In genomic region chr11:69799394-69800137, GRCm38 (mm10) we compare ENCODE assay signal across 8 mouse cellular contexts. TPM values are rescaled to one million over a fixed set of nuclear protein-coding genes. Genes with fewer than 3 reads are reported as not detected.
DNase-seq lines count a peak whose midpoint lies in the region; ATAC-seq and TF ChIP-seq lines count a peak whose summit lies in the region.

No protein-coding gene starts in this region.

- peak overlapping the region; percentile 52; the same call in 1 of the 2 replicates for H3K4me3 ChIP-seq in lung, embryonic 14.5 days (ENCODE audit: low read depth, low read length)
- peak overlapping the region; percentile 41; the same call in 1 of the 2 replicates for H3K4me3 ChIP-seq in intestine, embryonic 14.5 days (ENCODE audit: low read depth, low read length)
- H3K4me3 ChIP-seq in neural tube, embryonic 15.5 days (replicated peaks): peak overlapping the region; percentile 63

- H3K4me1 ChIP-seq in lung, embryonic 14.5 days (ENCODE audit: insufficient read depth): peaks cover 39% of the 10 kb centered on the region
- H3K4me1 ChIP-seq in intestine, embryonic 14.5 days (replicated peaks; ENCODE audit: control insufficient read depth, insufficient read depth, low read length): peaks cover 40% of the 10 kb centered on the region
- peaks cover 68% of the 10 kb centered on the region for H3K4me1 ChIP-seq in neural tube, embryonic 15.5 days

- H3K27ac ChIP-seq in lung, embryonic 14.5 days (ENCODE audit: low read depth): no peak overlapping the region
- no peak overlapping the region for H3K27ac ChIP-seq in intestine, embryonic 14.5 days (ENCODE audit: low read depth)
- H3K27ac ChIP-seq in neural tube, embryonic 15.5 days (replicated peaks): peak overlapping the region; percentile 94

- peaks cover 32% of the 10 kb centered on the region for H3K27me3 ChIP-seq in lung, embryonic 14.5 days (ENCODE audit: insufficient read depth, low read length)
- H3K27me3 ChIP-seq in intestine, embryonic 14.5 days (replicated peaks; ENCODE audit: control insufficient read depth, insufficient read depth, low read length): peaks cover 22% of the 10 kb centered on the region; the same call in 1 of the 2 replicates
- H3K27me3 ChIP-seq in neural tube, embryonic 15.5 days (replicated peaks): peaks cover 22% of the 10 kb centered on the region

- peak overlapping the region; percentile 97 for H3K4me2 ChIP-seq in lung, embryonic 14.5 days
- peak overlapping the region; percentile 82 for H3K4me2 ChIP-seq in intestine, embryonic 14.5 days (ENCODE audit: low read length)
- peak overlapping the region; percentile 87 for H3K4me2 ChIP-seq in neural tube, embryonic 15.5 days

- DNase-seq in lung, embryonic 14.5 days: peak; percentile 32
- DNase-seq in lung, postnatal 4 days: no peak
- DNase-seq in embryo, embryonic 11 days: peak; percentile 61
- DNase-seq in intestine, embryonic 14.5 days (ENCODE audit: low spot score): no peak
- DNase-seq in gastrocnemius, postnatal 4 days (ENCODE audit: low spot score in 2 of 2): no peak
- no peak for DNase-seq in right cerebral cortex, postnatal 14 days
- DNase-seq in gastrocnemius, postnatal 10 days: no peak

- no peak for TF ChIP-seq CTCF in lung, embryonic 14.5 days (IDR thresholded peaks at IDR 0.05; ENCODE audit: low read depth)

- H3K9ac ChIP-seq in lung, embryonic 14.5 days: no peak overlapping the region
- H3K9ac ChIP-seq in intestine, embryonic 14.5 days (ENCODE audit: low read length): no peak overlapping the region
- H3K9ac ChIP-seq in neural tube, embryonic 15.5 days (replicated peaks): peak overlapping the region; percentile 57

- no peaks in the 10 kb centered on the region for H3K36me3 ChIP-seq in lung, embryonic 14.5 days (ENCODE audit: insufficient read depth)
- no peaks in the 10 kb centered on the region for H3K36me3 ChIP-seq in intestine, embryonic 14.5 days (ENCODE audit: control insufficient read depth, insufficient read depth, low read length)
- H3K36me3 ChIP-seq in neural tube, embryonic 15.5 days: no peaks in the 10 kb centered on the region

- WGBS in lung, embryonic 14.5 days: 15% methylated on average over 12 of the region's 12 CpGs
- 31% methylated on average over 12 of the region's 12 CpGs for WGBS in intestine, embryonic 14.5 days
- 13% methylated on average over 12 of the region's 12 CpGs for WGBS in neural tube, embryonic 15.5 days

- no peaks in the 10 kb centered on the region for H3K9me3 ChIP-seq in lung, embryonic 14.5 days (ENCODE audit: low read depth, low read length)
- H3K9me3 ChIP-seq in intestine, embryonic 14.5 days (ENCODE audit: control insufficient read depth, low read length): no peaks in the 10 kb centered on the region
- H3K9me3 ChIP-seq in neural tube, embryonic 15.5 days (replicated peaks): no peaks in the 10 kb centered on the region

- no peak for ATAC-seq in lung, embryonic 14.5 days (ENCODE audit: insufficient read depth)
- no peak for ATAC-seq in intestine, embryonic 14.5 days (replicated peaks; ENCODE audit: low FRiP score, low TSS enrichment, low read depth)
- no peak for ATAC-seq in neural tube, embryonic 15.5 days (ENCODE audit: low FRiP score)

RNA-seq across cellular contexts. Expression of gene Fgf11, which starts 2.1 kb away (rescaled TPM):
- polyA plus RNA-seq in lung, embryonic 14.5 days (2014; fragmentation: Nextera tagmentation; extraction: Ambion mirVana): 1.6 TPM in 2 replicates
- polyA plus RNA-seq in intestine, embryonic 14.5 days (2014; fragmentation: Nextera tagmentation; extraction: Ambion mirVana): 1.1 and 1.4 TPM in 2 replicates
- polyA plus RNA-seq in neural tube, embryonic 15.5 days (2015; fragmentation: Nextera tagmentation; extraction: Ambion mirVana): 8.5 and 8.7 TPM in 2 replicates
- total RNA-seq in gastrocnemius, postnatal 4 days (2021): 10 to 100 TPM; 10.1 to 13.8 TPM
- 10 to 100 TPM; 10.5 to 12.2 TPM for total RNA-seq in gastrocnemius, postnatal 10 days (2021)

RNA-seq across cellular contexts. Expression of gene Chrnb1, which starts 3.8 kb away (rescaled TPM):
- 12.1 and 14.6 TPM in 2 replicates for polyA plus RNA-seq in lung, embryonic 14.5 days (2014; fragmentation: Nextera tagmentation; extraction: Ambion mirVana)
- 3.5 and 4.4 TPM in 2 replicates for polyA plus RNA-seq in intestine, embryonic 14.5 days (2014; fragmentation: Nextera tagmentation; extraction: Ambion mirVana)
- 2.1 and 3.0 TPM in 2 replicates for polyA plus RNA-seq in neural tube, embryonic 15.5 days (2015; fragmentation: Nextera tagmentation; extraction: Ambion mirVana)
- 100 to 1,000 TPM in 1 of 2 experiments, 10 to 100 TPM in 1; 95.1 to 110 TPM for total RNA-seq in gastrocnemius, postnatal 4 days (2021)
- 100 to 1,000 TPM; 105 to 124 TPM for total RNA-seq in gastrocnemius, postnatal 10 days (2021)

RNA-seq across cellular contexts. Expression of gene Tmem102, which starts 5.9 kb away (rescaled TPM):
- polyA plus RNA-seq in lung, embryonic 14.5 days (2014; fragmentation: Nextera tagmentation; extraction: Ambion mirVana): 4.3 and 5.0 TPM in 2 replicates
- polyA plus RNA-seq in intestine, embryonic 14.5 days (2014; fragmentation: Nextera tagmentation; extraction: Ambion mirVana): 16.1 and 22.9 TPM in 2 replicates
- polyA plus RNA-seq in neural tube, embryonic 15.5 days (2015; fragmentation: Nextera tagmentation; extraction: Ambion mirVana): 1.1 and 4.2 TPM in 2 replicates
- total RNA-seq in gastrocnemius, postnatal 4 days (2021): not detected
- not detected for total RNA-seq in gastrocnemius, postnatal 10 days (2021)

RNA-seq across cellular contexts. Expression of gene Gm39566, which starts 15.5 kb away (rescaled TPM):
- not detected in 2 replicates for polyA plus RNA-seq in lung, embryonic 14.5 days (2014; fragmentation: Nextera tagmentation; extraction: Ambion mirVana)
- polyA plus RNA-seq in intestine, embryonic 14.5 days (2014; fragmentation: Nextera tagmentation; extraction: Ambion mirVana): not detected in 2 replicates
- polyA plus RNA-seq in neural tube, embryonic 15.5 days (2015; fragmentation: Nextera tagmentation; extraction: Ambion mirVana): not detected in 2 replicates
- not detected for total RNA-seq in gastrocnemius, postnatal 4 days (2021)
- not detected for total RNA-seq in gastrocnemius, postnatal 10 days (2021)

RNA-seq across cellular contexts. Expression of gene Spem2, which starts 18.7 kb away (rescaled TPM):
- polyA plus RNA-seq in lung, embryonic 14.5 days (2014; fragmentation: Nextera tagmentation; extraction: Ambion mirVana): not detected in 2 replicates
- not detected in 2 replicates for polyA plus RNA-seq in intestine, embryonic 14.5 days (2014; fragmentation: Nextera tagmentation; extraction: Ambion mirVana)
- not detected in 2 replicates for polyA plus RNA-seq in neural tube, embryonic 15.5 days (2015; fragmentation: Nextera tagmentation; extraction: Ambion mirVana)
- total RNA-seq in gastrocnemius, postnatal 4 days (2021): not detected
- total RNA-seq in gastrocnemius, postnatal 10 days (2021): not detected

Comparison
In these comparisons a context has a peak if more than half of its experiments do, and no peak if none do; other contexts are left out.
1. DNase-seq: peak in lung, embryonic 14.5 days (single experiment) and embryo, embryonic 11 days (single experiment); none in lung, postnatal 4 days (0 of 2), intestine, embryonic 14.5 days (single experiment), gastrocnemius, postnatal 4 days (0 of 2), right cerebral cortex, postnatal 14 days (single experiment) and gastrocnemius, postnatal 10 days (single experiment).
2. Peak in every context shown above with its lines, with median percentiles within 50 percentile points of each other: H3K4me2 ChIP-seq and H3K4me3 ChIP-seq.